Mouse (Mus musculus): Measurements from ENCODE around the gene Pip4k2c.

Pip4k2c gene

DNA sequence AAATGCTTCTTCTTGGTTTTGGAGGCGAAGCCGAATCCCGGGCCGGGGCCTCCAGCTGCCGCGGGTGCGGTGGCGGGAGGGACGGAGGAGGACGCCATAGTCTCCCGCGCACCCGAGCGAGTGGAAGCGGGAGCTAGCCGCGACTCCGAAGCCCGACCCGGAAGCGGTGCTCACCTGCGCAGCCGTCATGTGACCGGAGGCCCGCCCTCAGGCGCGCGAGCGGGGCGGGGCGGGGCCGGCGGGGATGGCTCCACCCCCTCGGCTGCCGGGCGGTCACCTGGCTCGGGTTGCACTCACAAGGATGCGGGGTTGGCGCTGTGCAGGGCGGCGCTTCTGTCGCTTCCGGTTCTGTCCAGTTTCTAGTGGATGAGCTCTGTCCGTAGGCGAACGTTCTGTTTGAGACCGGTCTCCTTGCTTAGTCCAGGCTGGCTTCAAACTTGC is at the start of gene Pip4k2c:
Pip4k2c (minus strand) TSS at position 172 of the 441 bp plus-strand sequence.
- peak; percentile 91 for DNase-seq

DNA sequence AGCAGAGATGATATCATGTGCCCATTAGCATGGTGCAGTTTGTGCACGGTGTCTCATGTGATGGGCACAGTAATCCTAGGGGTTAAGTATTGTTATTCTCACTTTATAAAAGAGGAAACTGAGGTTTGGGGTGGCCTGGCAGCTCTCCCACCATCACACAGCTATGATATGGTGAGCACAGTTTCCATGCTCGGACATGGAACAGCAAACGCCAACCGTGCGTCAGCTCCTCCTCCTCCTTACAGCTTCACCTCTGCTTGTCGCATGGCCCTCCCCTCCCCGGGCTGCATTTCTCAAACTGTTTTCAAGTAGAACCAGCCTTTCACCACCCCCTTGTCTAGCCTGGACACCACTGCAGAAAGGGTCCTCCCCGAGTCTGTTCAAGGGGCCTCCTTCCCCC is 47.1 kb upstream of the Pip4k2c start:
- DNase-seq, result no peak

DNA sequence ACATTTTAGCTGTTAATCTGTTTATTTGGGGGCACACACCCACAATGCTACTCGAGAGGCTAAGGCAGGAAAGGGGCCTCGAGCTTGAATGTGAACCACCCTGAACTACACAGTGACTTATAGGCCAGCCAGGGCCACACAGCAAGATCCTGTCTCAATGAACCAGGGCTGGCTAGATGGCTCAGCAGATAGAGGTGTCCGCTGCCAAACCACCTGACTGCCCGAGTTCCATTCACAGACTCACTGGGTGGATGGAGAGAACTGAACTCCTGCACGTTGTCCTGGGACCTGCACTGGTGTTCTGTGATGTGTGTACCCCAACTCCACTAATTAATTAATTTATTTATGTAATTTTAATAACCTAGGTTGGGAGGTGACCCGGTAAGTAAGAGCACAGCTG is 46.4 kb upstream of the Pip4k2c start:
- no peak for DNase-seq

DNA sequence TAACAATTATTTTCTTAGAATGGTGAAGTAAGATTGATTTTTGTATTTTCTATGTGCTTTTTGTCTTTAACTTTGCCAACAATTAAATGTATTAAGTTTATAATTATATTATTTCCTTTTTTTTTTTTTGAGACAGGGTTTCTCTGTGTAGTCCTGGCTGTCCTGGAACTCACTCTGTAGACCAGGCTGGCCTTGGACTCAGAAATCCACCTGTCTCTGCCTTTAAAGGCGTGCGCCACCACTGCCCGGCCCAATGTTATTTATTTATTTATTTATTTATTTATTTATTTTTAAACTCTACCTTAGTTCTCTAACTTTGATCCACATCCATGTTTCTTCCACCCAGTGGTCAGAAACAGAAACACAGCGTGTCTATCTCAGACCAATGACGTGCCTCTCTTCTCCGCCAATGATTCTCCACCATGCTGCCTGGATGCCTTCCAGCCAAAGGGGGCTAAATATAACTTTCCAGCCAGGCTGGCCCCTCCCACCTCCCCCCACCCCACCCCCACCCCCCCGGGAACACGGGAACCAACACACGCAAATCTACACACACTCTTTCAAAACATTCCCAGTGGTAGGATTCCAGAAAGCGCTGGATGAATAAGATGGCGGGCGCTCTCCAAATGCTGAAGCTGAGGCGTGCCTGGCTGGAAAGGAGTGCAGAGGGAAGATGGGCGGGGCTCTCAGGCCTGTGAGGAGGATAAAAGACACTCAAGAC is 44.4 kb upstream of the Pip4k2c start:
- DNase-seq, result peak; percentile 87

DNA sequence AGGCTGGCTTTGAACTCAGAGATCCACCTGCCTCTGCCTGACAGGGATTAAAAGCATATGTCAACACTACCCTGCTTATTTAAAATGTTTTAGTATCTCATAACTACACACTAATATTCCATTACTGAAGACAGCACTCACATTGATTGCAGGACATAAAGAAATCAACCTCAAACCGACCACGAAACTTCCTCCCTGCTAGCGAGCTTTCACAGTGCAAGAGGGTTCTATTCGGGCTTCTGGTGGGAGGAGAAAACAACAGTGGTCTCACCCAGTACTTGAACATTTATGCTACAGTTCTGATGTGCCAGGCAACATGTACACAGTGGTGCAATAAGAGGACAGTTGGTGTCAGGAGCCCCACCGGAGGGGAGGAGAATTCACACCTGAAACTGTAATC is 39.4 kb upstream of the Pip4k2c start:
- DNase-seq, result no peak

DNA sequence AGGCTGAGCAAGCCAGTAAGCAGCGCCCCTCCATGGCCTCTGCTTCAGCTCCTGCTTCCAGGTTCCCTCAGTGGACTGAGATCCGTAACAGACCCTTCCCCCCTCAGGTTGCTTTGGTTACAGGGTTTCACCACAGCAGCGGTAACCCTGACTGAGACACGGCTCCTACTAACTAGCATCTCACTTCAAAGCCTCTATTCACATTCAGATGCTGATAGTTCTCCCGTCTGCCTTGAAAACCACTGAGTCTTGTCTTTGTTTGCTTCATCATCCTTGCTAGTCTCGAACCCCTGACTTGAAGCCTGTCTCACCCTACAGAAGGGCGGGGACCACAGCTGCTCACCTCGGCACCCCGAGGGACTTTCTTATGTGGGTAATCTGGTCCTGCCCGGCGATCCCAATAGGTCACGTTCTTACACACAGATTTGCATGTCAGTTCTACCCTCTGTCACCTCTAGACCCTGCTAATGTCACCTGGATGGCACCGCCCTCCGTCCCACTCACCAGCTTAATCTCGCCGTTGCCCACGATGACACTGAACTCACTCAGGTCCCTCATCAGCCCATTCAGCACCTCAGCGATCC is 26.9 kb upstream of the Pip4k2c start:
- DNase-seq, result no peak

DNA sequence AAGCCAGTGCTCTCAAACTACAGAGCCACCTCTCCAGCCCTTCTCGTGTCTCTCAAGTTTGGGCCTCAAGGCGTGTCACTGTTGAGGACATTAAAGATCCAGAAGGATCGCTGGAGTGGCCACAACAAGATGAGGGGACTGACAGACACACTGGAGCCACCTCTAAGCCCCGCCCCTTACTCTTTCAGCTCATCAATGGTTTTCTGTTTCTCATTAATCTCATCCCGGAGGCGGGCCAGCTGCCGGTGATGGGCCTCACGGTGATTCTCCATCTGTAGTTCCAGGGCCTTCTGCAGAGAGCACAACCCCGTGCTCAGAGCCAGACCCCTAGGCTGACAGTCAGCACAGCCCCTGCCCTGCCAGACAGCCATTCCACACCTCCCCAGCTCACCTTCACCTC is 25.2 kb upstream of the Pip4k2c start:
- DNase-seq, result no peak

DNA sequence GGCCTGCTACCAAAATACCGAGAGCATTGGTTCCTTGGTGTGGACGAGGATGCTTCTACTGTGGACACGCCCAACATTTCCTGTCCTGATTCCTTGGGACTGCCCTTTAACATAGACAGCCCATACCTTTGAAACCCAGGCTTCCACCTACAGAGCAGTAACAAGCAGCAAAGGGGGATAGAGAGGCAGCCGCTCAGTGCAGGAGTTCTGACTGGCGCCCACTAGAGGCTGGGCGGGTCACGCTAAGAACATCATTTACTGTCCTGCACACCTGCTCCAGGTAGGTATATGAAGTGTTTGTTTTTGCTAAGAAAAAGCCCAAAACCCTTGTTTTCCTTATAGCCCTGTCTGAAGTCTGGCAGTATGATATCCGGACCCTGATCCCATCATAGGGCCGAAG is 21.8 kb upstream of the Pip4k2c start:
- no peak for DNase-seq

DNA sequence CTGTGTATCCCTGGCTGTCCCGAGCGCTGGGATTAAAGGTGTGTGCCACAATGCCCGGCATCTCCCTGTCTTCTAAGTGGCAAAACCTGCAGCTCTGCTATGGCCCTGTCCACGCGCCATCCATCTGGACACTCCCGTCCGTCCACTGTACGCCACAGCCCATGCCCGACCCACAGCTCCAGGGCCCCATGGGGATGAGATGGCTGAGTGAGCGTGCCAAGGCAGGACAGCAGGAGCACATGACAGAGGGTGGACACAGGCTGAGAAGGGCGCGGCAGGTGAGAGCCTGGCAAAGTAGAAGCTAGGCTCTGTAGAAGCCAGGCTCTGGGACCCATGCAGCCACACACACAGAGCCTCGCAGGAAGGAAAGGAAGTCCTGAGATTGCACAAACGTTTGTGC is 20.4 kb upstream of the Pip4k2c start:
- DNase-seq, result no peak

DNA sequence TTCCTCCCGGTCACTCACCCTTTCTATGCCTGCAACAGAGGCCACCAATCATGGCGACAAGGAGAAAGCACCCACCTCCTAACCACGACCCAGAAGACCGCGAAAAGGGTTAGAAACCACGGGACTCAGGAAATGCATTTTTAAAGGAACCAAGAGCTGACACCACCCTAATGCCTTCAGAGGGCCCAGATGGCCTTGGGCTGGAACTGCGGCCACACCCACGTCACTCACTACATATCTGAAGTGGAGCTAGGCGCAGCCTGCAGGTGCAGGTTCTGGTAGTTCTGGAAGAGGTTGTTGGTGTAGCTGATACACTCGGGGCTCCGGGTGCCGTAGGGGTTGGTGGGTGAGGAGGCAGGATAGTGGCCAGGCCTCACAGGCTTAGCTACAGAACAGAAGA is 19.3 kb upstream of the Pip4k2c start:
- DNase-seq, result no peak

DNA sequence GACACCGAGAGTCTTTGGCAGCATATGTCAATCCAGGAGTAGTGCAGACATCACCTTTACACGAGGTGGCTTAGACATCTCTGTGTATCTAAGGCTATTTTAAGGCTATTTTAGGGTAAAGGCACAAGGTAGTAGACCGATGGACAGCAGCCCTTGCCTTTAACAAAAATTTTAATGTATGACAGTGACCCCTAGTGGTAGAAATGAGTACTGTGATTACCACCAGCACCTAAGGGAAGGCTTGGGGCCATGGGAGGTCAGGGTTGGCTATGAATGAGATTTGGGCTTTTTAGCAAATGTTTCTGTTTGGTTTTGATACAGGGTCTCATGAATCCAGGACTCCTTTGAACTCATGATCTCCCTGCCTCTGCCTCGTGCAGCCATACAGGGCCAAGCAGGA is 17.5 kb upstream of the Pip4k2c start:
- DNase-seq, result peak; percentile 79

DNA sequence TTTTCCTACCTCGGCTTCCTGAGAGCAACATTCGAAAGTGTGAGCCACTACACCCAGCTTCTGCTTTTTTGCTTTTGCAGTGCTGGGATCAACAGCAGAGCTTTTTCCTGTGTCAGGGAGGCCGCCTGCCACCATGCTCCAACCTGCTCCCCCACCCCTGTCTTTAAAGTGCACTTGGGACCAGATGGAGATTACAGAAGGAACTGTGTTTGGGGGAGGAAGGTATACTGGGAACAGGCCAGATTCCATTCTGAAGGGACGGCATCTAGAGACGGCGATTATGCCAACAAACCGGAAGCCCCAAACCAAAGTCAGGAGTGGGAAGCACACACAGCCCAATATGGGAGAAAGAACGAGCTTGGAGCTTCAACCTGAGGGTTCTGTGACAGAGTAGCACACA is 15.8 kb upstream of the Pip4k2c start:
- DNase-seq, result no peak

DNA sequence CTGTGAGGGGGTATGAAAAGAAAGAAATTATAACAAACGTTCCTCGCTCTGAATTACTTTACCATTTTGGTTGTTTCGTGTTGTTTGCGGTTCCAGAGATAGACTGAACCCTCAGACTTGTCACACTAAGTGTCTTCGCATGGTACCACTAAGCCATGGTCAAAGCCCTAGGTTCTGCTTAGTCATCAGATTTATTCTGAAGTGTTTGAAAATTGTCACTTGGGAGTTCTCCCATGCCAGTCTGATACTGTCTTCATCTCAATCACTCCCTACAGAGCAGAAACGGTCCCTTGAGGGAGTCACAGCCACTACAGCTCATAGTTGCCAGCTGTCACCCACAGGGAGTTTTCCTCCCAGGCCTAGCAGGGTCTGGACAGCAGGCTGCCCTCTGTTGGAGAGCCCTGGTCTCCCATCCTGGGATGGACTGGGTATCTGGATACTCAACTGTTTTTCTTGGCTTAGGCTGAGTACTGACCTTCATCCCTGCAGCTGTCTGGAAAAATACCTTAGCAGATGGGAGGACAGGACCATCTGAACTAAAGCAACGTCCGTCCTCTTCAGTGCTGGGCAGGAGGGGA is 15.0 kb upstream of the Pip4k2c start:
- DNase-seq, result peak; percentile 60

DNA sequence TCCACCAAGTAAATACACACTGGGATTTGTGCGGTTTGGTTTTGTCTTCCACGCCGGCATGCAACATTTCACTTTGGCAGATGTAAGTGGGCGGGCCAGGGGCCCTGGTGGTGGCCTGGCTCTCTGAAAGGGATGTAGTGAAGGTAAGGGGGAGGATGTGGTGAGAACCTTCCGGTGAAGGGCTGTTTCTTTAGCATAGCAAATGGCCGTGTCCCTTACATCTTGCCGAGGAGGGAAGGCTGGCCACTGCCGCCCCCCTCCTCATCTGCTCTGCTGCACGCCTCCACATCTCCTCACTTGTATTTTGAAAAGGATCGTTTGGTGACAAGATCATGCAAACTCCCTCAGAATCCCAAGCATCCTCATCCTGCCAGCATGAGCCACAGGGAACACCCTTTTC is 14.3 kb upstream of the Pip4k2c start:
- no peak for DNase-seq

DNA sequence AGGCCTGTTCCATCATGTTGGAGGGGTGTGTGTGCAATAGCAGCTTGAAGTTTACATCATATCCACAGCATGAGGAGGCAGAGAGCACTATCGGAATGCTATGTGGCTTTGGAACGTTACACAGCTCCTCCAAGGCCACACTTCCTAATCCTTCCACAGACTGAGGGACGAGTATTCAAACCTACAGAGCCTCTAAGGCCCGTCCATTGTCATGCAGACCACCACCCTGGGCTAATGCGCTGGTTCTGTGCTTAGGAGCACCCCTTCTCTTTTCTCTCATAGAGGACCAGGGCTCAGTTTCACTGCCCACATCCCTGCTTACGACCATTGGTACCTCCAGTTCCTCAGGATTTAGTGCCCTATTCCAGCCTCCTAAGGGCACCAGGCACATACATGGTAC is 13.8 kb upstream of the Pip4k2c start:
- DNase-seq, result no peak

DNA sequence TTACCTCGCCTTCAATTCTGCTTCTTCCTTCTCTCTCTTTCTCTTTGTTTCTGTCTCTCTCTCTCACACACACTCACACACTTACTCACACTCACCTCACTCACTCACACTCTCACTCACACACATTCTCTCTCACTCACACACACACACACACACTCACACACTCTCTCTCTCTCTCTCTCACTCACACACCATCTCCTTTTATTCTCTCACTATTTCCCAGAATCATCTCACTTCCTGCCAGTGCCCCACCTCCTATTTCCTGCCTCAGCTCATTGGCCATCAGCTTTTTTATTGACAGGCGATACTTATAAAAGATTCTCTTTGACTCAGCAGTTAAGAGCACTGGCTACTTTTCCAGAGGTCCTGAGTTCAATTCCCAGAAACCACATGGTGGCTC is 7.0 kb upstream of the Pip4k2c start:
- DNase-seq, result no peak

DNA sequence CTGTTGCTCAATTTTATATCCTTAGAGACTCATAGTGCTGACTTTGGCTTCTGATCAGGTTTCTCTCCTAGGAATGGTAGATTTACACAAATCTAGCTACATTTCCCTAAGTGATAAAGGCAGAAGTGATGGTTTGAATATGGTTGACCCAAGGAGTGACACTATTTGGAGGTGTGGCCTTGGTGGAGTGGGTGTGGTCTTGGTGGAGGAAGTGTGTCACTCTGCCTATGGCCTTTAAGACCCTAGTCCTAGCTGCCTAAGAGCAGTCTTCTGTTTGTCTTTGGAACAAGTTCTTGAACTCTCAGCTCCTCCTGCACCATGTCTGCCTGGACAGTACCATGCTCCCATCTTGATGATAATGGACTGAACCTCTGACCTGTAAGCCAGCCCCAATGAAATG is 5.8 kb upstream of the Pip4k2c start:
- DNase-seq, result no peak

DNA sequence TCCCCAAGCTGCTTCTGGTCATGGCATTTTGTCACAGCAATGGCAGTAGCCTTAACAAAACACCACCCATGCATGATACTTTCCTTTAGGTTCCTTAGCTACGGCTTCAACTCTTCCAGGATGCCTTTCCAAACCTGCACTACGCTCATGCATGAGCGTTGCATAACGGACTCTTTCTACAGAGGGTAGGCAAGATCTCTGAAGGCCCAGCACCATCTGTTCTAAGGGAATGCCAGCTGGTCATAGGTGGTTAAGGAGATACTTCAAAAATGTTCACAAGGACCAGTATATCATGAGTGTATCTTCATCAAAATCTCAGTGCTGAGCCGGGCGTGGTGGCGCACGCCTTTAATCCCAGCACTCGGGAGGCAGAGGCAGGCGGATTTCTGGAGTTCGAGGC is 5.1 kb upstream of the Pip4k2c start:
- no peak for DNase-seq

DNA sequence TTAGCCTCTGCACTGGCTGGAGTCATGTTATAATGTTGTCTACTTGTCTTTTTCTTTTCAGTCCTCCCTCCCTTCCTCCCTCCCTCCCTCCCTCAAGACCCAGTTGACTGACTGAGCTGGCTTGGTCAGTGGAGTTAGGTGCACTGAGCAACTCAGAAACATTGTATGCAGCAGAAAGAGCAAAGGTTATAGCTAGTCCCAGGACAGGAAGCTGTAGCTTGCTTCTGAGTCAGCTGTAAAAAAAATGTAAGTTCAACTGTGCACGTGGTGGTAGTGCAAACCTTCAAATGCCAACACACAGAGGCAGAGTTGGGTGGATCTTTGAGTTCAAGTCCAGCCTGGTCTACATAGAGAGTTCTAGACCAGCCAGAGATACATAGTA is 3.0 kb upstream of the Pip4k2c start:
- DNase-seq, result no peak

DNA sequence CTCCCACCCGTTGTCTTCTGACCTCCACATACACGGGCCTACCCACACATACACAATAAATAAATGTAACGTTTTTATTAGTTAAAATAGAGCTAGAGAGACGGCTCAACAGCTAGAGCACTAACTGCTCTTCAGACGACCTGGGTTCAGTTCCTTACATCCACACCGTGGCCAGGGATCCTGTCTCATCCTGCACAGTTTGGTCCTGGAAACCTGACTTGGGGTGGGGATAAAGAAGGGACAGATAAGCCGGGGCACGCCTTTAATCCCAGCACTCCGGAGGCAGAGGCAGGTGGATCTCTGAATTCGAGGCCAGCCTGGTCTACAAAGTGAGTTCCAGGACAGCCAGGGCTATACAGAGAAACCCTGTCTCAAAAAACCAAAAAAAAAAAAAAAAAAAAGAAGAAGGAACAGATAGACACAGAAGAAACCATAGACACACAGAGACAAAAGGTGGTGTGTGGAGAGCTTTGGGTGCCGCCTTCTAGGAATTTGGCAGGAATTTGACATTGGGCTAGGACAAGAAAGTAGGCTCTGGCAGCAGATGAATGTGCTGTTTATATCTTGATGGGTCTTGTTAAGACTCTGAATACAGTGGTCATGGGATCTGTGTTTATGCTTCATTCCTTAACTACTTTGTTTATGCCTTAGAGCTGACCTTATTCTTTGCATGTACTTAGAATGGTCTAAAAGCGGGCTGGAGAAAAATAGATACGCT is 2.5 kb upstream of the Pip4k2c start:
- DNase-seq, result no peak

DNA sequence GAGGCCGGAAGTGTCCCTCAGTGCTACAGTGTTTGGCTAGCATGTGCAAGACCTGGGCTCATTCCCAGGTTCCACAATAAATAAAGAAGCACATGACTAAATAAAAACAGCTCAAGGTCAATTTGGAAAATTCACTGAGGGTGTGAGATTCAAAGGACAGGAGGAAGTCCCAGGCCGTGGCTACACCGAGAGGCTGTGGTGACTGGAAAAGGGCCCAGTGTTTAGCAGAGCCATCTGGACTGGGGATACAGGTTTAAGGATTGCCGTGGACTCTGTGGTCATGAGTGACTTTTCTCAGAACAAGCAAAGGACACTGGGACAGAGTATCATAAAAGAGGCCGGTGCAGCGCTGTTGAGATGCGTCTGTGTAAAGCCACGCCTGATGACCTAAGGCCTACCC is 1.9 kb upstream of the Pip4k2c start:
- no peak for DNase-seq

DNA sequence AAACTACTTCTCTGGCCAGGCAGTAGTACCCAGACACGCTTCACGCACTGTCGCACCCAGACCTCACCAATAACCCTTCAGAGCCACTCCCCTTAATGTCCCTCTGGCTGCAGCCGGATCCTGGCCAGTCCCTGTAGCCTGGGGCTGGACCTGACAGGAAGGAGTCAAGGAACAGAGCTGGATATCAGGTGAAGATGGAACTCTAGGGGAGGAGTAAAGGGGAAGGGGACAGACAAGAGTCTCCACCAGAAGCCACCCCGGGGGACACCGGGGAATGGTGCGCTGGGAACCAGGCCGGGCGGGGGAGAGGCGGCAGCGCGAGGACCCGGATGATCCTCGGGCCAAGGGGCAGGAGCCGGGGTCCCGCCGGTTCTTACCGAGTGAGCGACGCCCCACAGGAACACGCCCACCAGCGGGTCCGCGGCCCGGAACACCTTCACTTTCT is 402 bp downstream of the Pip4k2c start:
- peak; percentile 53 for DNase-seq

DNA sequence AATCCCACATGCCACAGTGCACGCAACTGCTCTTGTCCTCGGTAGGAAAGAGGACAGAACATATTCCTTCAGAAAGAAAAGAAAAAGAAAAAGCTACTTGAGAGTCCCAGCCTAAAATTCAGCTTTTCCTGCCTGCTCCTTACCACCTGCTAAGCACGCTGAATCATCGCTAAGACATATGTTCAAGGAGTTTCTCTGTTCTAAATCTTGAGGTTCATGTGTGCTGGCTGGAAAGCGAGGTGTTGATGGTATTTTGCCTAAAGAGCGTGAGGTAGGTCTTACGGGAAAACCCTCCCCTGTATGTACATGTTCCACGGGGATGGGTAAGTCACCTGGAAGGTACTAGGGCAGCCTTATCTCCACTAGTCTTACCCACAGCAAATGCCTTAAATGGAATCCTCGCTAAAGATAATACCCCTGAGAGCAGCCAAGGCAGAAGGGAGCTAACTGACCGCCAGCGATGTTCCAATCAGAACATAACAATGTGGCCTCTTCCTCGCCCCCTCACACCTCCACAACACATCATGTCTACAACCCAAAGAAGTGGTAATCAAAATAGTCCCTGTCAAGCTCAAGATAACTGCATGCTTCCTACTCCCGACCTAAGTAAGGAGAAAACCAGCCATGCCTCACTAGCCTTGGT is 1.3 kb downstream of the Pip4k2c start:
- DNase-seq, result no peak
